Mouse (Mus musculus): Measurements from ENCODE around the gene Prkg1.

DNA sequence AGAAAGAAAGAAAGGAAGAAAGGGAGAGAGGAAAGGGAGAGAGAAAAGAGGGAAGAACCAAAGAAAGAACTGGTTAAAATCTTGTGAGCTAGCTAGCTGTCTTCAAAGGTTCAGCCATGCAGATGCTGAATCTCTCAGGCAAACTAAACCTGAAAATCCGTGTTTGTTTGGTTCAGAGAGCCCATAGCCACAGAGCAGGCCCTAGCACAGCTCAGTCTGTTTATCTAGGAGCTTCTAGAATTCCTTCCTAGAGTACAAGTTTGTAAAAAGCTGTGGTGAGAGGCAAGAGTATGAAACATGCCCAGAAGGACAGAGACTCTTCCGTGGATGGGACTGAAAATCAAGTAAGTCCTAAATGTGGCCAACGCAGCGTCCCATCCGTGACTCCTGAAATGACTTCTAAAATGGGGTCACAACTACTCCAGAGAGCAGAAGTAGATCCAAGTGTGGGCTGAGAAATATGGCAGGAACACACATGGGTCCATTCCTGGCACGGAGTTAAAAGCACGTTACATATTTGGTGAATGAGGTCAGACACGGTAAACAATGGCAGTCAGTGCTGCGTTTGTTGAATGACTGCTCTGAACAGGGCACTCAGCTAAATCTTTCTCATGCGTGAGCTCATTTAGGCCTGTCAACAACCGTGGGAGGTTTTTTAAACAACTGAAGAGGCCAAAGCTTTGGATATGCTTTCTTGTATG is 13.7 kb downstream of the Prkg1 start:
- TF ChIP-seq CTCF (IDR thresholded peaks at IDR 0.05; ENCODE audit: extremely low read depth, insufficient read depth, low read length) (no peak), POLR2A (IDR thresholded peaks at IDR 0.05; ENCODE audit: extremely low read depth, insufficient read depth, low read length) (no peak)
